Mouse (Mus musculus) CD4-positive, CD25-positive, alpha-beta regulatory T cell (primary cell): ENCODE measurements around the gene Miga2. TPM values are rescaled to one million over a fixed set of nuclear protein-coding genes. Genes with fewer than 3 reads are reported as not detected.

Experiments used
- polyA plus RNA-seq: library from polyadenylated mRNA; unstranded; fragments of 100-300 nt; shearing (Covaris generic); gene quantifications from one replicate; pipeline ENCODE4 v1.2.1, GENCODE M21; 2017

Miga2 gene
- 12.9 TPM for polyA plus RNA-seq

DNA sequence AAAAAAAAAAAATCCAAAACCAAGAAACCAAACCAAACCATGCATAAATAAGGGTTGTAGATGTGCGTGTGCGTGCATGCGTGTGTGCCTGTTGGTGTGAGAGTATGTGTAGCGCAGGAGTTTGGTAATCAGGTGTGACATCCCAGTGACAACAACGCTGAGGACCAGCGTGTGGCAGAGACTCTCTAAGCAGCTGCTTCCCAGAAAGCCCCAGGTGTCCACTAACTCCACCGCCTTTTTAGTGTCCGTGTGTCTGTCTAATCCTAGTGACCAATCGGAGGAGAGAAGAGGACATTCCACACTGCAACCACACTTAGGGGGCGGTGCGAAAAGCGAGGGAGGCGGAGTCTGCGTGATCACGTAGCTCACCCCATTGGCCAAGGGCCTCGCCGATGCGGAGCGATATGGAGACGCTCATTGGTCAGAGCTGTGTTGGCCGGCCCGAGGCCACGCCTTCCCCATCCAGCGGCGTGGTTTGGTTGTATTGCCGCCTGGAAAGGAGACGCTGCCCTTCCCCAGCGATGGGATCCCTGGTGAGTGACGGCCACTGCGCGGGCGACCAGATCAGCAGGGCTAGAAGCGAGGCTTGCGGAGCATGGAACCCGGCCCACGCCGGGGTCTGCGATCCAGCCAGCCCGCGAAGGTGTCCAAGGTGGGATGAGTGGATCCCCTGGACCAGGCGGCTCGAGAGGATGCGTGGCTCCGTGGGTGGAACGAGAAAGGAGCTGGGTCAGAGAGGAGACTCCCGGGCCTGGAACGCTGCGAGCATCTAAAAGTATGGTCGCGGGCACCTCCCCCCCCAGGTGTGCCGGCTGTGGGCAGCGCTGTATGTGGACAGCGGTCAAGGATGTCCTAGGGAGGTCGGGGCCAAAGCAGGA, at the start of gene Miga2:
Gene Miga2, plus strand, starts transcription at position 461 of the 878 bp plus-strand sequence.

DNA sequence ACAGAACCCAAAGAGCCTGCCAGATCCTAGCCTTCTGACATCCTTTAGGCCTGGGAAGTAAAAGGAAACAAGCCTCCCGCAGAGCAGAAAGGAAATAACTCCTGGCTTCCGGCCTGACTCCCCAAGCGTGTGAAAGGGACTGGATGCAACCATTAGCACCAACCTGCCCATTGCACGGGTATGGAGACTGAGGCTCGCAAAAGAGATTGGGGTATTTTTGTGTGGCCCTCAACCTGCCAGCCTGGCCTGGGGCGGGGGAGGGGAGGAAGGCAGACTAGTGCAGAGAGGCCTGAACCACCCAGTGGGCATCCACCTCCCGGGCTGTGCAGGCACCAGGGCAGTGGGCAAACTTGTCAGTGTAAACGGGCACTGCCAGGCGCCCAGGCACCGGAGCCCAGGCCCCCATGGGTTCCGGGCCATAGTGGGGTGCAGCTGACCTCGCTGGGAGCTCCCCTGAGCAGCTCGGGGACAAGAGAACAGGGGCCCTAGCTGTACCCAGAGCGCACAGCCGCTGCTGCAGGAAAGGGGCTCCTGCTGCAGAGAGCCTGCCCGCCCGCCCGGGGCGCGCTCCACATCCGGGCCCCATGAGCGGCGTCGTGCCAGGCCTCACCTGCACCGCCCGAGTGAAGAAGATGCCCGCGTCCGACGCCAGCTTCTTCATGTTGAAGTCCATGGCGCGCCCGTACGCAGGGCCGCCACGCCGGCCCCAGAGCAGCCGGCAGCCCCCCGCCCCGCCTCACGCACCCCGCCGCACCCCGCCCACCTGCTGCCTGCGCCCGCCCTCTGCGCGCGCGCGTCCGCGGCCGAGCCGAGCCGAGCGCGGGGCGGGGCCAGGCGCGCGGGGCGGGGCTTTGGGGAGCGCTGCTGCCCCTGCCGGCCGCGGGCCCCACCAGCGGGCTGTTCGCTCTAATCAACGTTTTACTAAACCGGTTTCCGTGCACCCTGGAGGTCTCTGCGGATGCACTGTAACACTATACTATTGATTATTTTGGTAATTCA, 5.2 kb upstream of the Miga2 start, which contains the start of gene Sh3glb2:
Gene Sh3glb2, minus strand, starts transcription at position 805 of the 999 bp plus-strand sequence.

DNA sequence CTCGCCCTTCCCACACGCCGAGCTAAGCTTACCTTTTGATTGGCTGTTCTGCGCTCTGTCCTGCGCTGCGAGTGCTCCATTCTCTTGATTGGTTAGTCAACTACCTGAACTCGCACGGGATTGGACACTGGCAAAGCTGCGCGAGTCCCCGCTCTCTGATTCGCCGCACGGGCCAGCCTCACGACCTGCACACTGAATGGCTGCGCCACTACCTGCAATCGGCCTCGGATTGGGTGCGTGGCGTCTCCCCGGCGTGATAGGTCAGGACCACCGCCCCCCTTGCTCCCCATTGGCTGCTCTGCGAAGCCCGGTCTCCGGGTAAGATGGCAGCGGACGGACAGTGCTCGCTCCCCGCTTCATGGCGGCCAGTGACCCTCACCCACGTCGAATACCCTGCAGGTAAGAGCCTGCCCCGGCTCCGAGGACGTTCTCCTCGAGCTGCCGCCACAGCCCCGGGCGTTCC, 28.1 kb downstream of the Miga2 start, which contains the start of gene Dolpp1:
Gene Dolpp1, plus strand, starts transcription at position 141 of the 463 bp plus-strand sequence.

DNA sequence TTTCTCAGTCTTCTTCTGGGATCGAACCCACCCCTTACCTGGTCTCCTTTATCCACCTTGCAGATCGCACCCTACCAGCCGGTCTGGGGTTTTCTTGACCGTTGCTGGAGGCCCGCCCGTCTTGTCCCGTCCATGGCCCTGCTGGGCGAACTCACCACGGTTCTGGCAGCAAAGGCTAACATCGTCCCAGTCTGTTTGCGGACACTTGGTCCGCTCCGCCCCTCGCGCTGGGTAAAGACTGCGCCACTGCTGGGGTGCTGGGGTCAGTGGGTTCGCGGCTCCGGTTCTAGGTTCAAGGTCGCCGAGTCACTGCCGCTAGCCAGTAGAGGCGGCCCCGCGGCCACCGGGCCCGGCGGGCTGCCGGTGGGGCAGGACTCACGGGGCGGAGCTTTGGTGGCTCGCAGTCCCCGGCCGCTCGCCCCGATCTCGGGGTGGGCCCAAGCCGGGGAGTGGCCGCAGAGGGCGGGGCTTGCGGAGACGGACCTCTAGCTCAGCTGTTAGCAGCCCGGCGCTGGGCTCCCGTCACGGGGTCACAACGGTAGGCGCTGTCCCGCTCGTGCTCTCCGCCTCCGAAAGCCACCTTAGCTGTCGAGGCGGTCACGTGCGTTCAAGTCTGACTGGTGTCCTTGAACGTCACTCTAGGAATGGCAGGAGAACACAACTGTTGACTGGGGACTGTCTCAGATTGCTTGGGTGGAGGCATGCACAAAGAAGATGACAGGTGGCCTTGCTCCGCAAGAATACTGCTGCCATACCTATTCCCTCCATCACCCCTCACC, 51.3 kb downstream of the Miga2 start, which contains the start of gene Crat:
Gene Crat, minus strand, starts transcription at position 657 of the 779 bp plus-strand sequence.

DNA sequence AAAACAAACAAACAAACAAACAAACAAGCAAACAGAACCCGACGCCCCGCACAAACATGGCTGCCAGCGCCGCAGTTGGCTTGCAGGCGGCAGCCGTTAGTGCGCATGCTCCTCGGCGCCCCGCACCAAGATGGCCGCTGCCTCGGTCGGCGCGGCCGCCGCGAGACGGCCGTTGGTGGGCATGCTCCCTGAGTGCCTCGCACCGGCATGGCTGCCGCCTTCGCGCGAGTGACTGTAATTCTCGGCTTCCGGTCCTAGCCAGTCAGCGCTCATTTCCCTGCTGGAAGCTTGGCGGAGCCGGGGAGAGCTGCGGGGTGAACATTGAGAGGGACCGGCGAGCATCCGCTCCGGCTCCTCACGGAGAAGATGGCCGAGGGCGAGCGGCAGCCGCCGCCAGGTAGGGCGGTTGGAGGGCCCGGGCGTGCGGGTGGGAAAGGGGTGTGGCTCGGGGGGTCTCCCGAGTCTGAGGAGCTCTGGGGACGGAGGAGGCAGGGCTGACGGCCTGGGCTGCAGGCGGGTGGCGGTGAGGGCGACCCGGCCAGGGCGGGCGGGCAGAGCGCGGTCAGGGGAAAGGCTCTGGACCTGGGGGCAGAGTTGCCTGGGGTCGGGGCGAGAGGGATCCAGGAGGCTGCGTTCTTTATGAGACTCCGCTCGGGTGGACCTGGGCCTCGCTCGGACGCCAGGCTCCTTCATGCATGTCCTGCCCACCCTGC, 52.1 kb downstream of the Miga2 start, which contains the start of gene Ptpa:
Gene Ptpa, plus strand, starts transcription at position 104 of the 713 bp plus-strand sequence.

Other genes starting within 250 kb of the Miga2 start
- 69.3 TPM for gene Zer1, start 239.6 kb upstream of the Miga2 start, polyA plus RNA-seq
- 6.8 TPM for gene Tbc1d13, start 230.5 kb upstream of the Miga2 start, polyA plus RNA-seq
- gene Endog, start 192.7 kb upstream of the Miga2 start, polyA plus RNA-seq: 23.8 TPM
- 42.2 TPM for gene Spout1, start 185.8 kb upstream of the Miga2 start, polyA plus RNA-seq
- gene Kyat1, start 158.4 kb upstream of the Miga2 start, polyA plus RNA-seq: 17.1 TPM
- gene Lrrc8a, start 126.5 kb upstream of the Miga2 start, polyA plus RNA-seq: 6.6 TPM
- gene Gm28035, start 123.7 kb upstream of the Miga2 start, polyA plus RNA-seq: 6.8 TPM
- gene Phyhd1, start 98.0 kb upstream of the Miga2 start, polyA plus RNA-seq: 6.3 TPM
- 4.4 TPM for gene Gm28038, start 83.2 kb upstream of the Miga2 start, polyA plus RNA-seq
- 17.0 TPM for gene Dolk, start 77.9 kb upstream of the Miga2 start, polyA plus RNA-seq
- gene Nup188, start 77.8 kb upstream of the Miga2 start, polyA plus RNA-seq: 21.9 TPM
- 154 TPM for gene Sh3glb2, start 4.9 kb upstream of the Miga2 start, polyA plus RNA-seq
- 32.8 TPM for gene Dolpp1, start 28.0 kb downstream of the Miga2 start, polyA plus RNA-seq
- gene Crat, start 51.6 kb downstream of the Miga2 start, polyA plus RNA-seq: 8.1 TPM
- 113 TPM for gene Ptpa, start 51.8 kb downstream of the Miga2 start, polyA plus RNA-seq
- gene Ier5l, start 110.0 kb downstream of the Miga2 start, polyA plus RNA-seq: 1.9 TPM
- 1.4 TPM for gene Cstad, start 230.8 kb downstream of the Miga2 start, polyA plus RNA-seq